Mouse (Mus musculus) lung, embryonic 14.5 days (tissue): Measurements from ENCODE around the gene Ankrd65. TPM values are rescaled to one million over a fixed set of nuclear protein-coding genes. Genes with fewer than 3 reads are reported as not detected.
A peak's percentile ranks its signal among the peaks of the same experiment; 100 is the strongest.

ENCODE experiments used
- ATAC-seq: fragments of 200-750 bp; cut with Nextera tagmentation; 2 replicates; pipeline ENCODE4 v1.8.0; 2017; ENCODE audit warnings: mild to moderate bottlenecking, moderate TSS enrichment, moderate library complexity; ENCODE audit not compliant: insufficient read depth
- DNase-seq: peaks from one replicate; pipeline ENCODE4 v3.0.0-alpha.2; 2015
- H3K27ac ChIP-seq: fragments of 300-500 bp; sonication (generic); 2 replicates; pipeline ENCODE4 v1.5.1; 2014; ENCODE audit warnings: low read depth, mild to moderate bottlenecking, moderate library complexity
- H3K27me3 ChIP-seq: fragments of 300-500 bp; sonication (generic); 2 replicates; pipeline ENCODE4 v1.6.1; 2014; ENCODE audit warnings: low read length, control low read depth; ENCODE audit not compliant: insufficient read depth
- H3K36me3 ChIP-seq: fragments of 300-500 bp; sonication (generic); 2 replicates; pipeline ENCODE4 v1.6.1; 2014; ENCODE audit warnings: control low read depth; ENCODE audit not compliant: insufficient read depth
- H3K4me1 ChIP-seq: fragments of 300-500 bp; sonication (generic); 2 replicates; pipeline ENCODE4 v1.6.1; 2014; ENCODE audit warnings: antibody characterized with exemption, control low read depth; ENCODE audit not compliant: insufficient read depth
- H3K4me2 ChIP-seq: fragments of 300-500 bp; sonication (generic); 2 replicates; pipeline ENCODE4 v1.6.1; 2014; ENCODE audit warnings: mild to moderate bottlenecking
- H3K4me3 ChIP-seq: fragments of 300-500 bp; sonication (generic); 2 replicates; pipeline ENCODE4 v1.5.1; 2014; ENCODE audit warnings: low read depth, low read length
- H3K9ac ChIP-seq: fragments of 300-500 bp; sonication (generic); 2 replicates; pipeline ENCODE4 v1.6.1; 2014
- H3K9me3 ChIP-seq: fragments of 300-500 bp; sonication (generic); 2 replicates; pipeline ENCODE4 v1.6.1; 2016; ENCODE audit warnings: low read depth, low read length, control low read depth
- CTCF ChIP-seq: IDR thresholded peaks from 2 replicates; pipeline ENCODE4 v1.5.1; 2016; ENCODE audit warnings: antibody characterized with exemption, low read depth
- WGBS: fragments of 180-500 bp; shearing (Covaris S2); extraction: QIAGEN DNeasy Blood & Tissue Kit; methylation state at CpG from one replicate; pipeline ENCODE4 v1.1.7; 2014; 5-methylcytosine and 5-hydroxymethylcytosine counted together
- polyA plus RNA-seq: library from polyadenylated mRNA; unstranded; fragments of >200 nt; fragmentation: Nextera tagmentation; extraction: Ambion mirVana; gene quantifications from 2 replicates; pipeline ENCODE4 v1.2.1, GENCODE M21; 2014

The Ankrd65 gene
- polyA plus RNA-seq, 1 experiment from 2014 or later, result not detected

DNA sequence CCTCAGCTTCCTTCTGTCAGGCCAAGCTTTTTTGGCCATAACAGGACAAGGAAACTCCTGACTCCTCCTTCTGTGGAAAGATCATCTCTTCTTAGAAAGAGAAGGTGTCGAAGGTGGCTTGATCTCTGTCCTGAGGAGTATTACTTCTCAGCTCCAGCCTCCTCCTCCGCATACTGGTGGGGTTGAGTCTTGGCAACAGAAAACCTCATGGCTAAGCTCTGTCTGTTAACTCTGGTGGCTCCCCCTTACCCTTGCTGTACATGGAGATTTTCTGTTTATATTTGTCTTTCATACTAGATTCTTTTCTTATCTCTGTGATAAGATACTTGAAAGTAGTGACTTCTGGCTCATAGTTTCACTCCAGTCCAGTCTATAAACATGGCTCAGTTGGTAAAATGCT lies 3.5 kb downstream of the Ankrd65 start:
- Histone ChIP-seq H3K4me1 (no peaks in the 10 kb centered on the region), H3K27ac (no peak overlapping the region), H3K36me3 (no peaks in the 10 kb centered on the region), H3K27me3 (no peaks in the 10 kb centered on the region; the same call in 1 of the 2 replicates), H3K4me2 (no peak overlapping the region), H3K9ac (no peak overlapping the region), H3K9me3 (no peaks in the 10 kb centered on the region), H3K4me3 (no peak overlapping the region)
- ATAC-seq (peak; percentile 56; the same call in 1 of the 2 replicates), DNase-seq (peak; percentile 42)
- 44% methylated on average over 2 of the region's 2 CpGs for WGBS
- TF ChIP-seq CTCF, result no peak

GRCm38 (mm10) chr4:155802075-155802474 lies 11.8 kb downstream of the Ankrd65 start:
- Histone ChIP-seq H3K27me3 (no peaks in the 10 kb centered on the region), H3K9ac (no peak overlapping the region), H3K9me3 (no peaks in the 10 kb centered on the region), H3K4me2 (no peak overlapping the region), H3K4me3 (no peak overlapping the region), H3K27ac (no peak overlapping the region), H3K4me1 (peaks cover 6% of the 10 kb centered on the region), H3K36me3 (peaks cover 18% of the 10 kb centered on the region)
- DNase-seq (no peak), ATAC-seq (no peak)
- TF ChIP-seq CTCF, result no peak
- WGBS, result 95% methylated on average over 1 of the region's 1 CpGs

GRCm38 (mm10) chr4:155802741-155803339 lies 12.6 kb downstream of the Ankrd65 start, which contains the start of gene Mrpl20:
TSS of gene Mrpl20 (plus strand) at chr4:155802878.
- H3K9me3 ChIP-seq, result no peaks in the 10 kb centered on the region
- TF ChIP-seq CTCF, result peak; percentile 20; the same call in 1 of the 2 replicates
- WGBS, result 6% methylated on average over 12 of the region's 12 CpGs
- H3K4me3 ChIP-seq, result peak within 1 kb of the TSS; percentile 95
- H3K36me3 ChIP-seq, result peaks cover 26% of the 10 kb centered on the region
- H3K4me1 ChIP-seq, result peaks cover 6% of the 10 kb centered on the region
- peak; percentile 64 for DNase-seq
- H3K9ac ChIP-seq, result peak within 1 kb of the TSS; percentile 84
- peak within 1 kb of the TSS; percentile 81 for H3K4me2 ChIP-seq
- no peaks in the 10 kb centered on the region for H3K27me3 ChIP-seq
- H3K27ac ChIP-seq, result peak within 1 kb of the TSS; percentile 72; the same call in 1 of the 2 replicates
- peak; percentile 47; the same call in 1 of the 2 replicates for ATAC-seq

DNA sequence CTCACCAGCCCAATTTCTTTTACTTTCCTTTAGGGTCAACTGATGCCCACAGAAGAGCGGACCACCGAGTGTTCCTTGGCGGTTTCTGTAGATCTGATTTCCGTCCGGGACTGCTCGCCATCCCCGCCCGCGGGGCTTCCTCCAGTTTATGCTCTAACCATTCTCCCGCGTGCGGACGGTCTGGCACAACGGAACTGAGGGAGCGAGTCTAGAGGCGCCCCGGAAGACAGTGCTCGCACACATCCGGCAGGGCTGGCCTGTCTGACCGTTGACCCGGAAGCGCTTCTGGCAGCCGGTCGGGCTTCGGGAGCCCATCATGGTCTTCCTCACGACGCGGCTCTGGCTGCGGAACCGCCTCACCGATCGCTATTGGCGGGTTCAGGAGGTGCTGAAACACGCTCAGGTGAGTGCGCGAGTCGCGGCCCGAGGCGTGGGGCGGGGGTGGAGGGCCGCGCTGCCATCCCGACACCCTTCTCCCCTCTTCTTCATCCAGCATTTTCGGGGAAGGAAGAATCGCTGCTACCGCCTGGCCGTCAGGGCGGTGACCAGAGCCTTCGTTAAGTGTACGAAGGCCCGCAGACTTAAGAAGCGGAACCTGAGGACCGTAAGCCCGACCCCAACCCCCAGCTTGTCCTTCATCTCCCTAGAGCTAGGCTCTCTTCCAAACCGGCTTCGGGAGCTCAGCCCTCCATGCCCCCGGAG lies 13.3 kb downstream of the Ankrd65 start:
- TF ChIP-seq CTCF, result no peak
- Histone ChIP-seq H3K9me3 (no peaks in the 10 kb centered on the region), H3K36me3 (peaks cover 33% of the 10 kb centered on the region), H3K9ac (peak overlapping the region; percentile 84), H3K4me1 (peaks cover 6% of the 10 kb centered on the region), H3K4me2 (peak overlapping the region; percentile 81), H3K4me3 (peak overlapping the region; percentile 95), H3K27ac (peak overlapping the region; percentile 72; the same call in 1 of the 2 replicates), H3K27me3 (no peaks in the 10 kb centered on the region)
- ATAC-seq (peak; percentile 99), DNase-seq (peak; percentile 97)
- under 1% methylated on average over 58 of the region's 58 CpGs for WGBS

- peaks cover 61% of the 10 kb centered on the region for H3K36me3 ChIP-seq
- H3K27ac ChIP-seq, result no peak overlapping the region
- no peaks in the 10 kb centered on the region for H3K27me3 ChIP-seq
- ATAC-seq (no peak), DNase-seq (no peak)
- no peak for TF ChIP-seq CTCF
- H3K9ac ChIP-seq, result no peak overlapping the region
- peaks cover 9% of the 10 kb centered on the region for H3K4me1 ChIP-seq
- H3K9me3 ChIP-seq, result no peaks in the 10 kb centered on the region
- 83% methylated on average over 3 of the region's 3 CpGs for WGBS
- no peak overlapping the region for H3K4me3 ChIP-seq
- no peak overlapping the region for H3K4me2 ChIP-seq
Observed at GRCm38 (mm10) chr4:155807841-155808240, 17.6 kb downstream of the Ankrd65 start.

DNA sequence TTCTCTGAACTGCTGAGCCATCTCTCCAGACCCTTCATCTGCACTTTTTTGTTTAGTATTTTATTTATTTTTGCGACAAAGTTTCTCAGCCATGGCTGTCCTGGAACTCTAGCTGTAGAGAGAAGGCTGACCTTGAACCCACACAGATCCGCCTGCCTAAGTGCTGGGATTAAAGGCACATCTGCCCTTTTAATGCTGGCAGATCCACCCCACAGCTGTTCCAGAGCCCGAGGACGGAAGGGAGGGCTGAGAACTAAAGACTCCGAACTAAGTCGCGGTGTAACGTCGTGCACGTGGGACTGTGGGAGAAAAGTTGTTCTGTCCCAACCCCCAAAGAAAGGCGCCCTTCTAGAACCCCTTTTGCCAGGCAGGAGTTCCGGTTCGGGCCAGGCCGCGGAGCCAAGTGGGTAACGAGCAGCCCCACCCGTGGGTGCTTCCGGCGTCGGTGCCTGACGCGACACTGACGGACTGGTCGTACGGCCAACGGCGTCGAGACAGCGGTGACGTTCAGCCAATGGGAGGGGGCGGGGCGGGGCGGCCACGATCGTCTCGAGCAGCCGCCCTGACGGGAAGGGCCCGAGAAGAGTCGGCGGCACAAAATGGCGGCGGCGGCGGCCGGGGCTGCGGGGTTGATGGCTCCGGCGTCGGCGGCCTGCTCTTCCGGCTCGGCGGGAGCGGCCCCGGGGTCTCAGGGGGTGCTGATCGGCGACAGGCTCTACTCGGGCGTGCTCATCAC lies 21.9 kb downstream of the Ankrd65 start, which contains the start of gene Ccnl2:
Gene Ccnl2 (plus strand): TSS at position 561 of the 736 bp plus-strand sequence.
- H3K27ac ChIP-seq, result peak within 1 kb of the TSS; percentile 95
- H3K9me3 ChIP-seq, result no peaks in the 10 kb centered on the region
- TF ChIP-seq CTCF, result no peak
- H3K27me3 ChIP-seq, result no peaks in the 10 kb centered on the region
- H3K36me3 ChIP-seq, result peaks cover 79% of the 10 kb centered on the region
- peak within 1 kb of the TSS; percentile 77 for H3K4me2 ChIP-seq
- under 1% methylated on average over 60 of the region's 60 CpGs for WGBS
- DNase-seq, result peak; percentile 97
- H3K4me3 ChIP-seq, result peak within 1 kb of the TSS; percentile 100
- H3K9ac ChIP-seq, result peak within 1 kb of the TSS; percentile 100
- peak; percentile 99 for ATAC-seq
- H3K4me1 ChIP-seq, result peaks cover 8% of the 10 kb centered on the region; the same call in 1 of the 2 replicates
